Mouse (Mus musculus): ENCODE results near the gene Plekhg5. TPM values are rescaled to one million over a fixed set of nuclear protein-coding genes. Genes with fewer than 3 reads are reported as not detected.

Plekhg5 gene
- polyA plus RNA-seq, 1 experiment from 2014 or later: 10.8 TPM

DNA sequence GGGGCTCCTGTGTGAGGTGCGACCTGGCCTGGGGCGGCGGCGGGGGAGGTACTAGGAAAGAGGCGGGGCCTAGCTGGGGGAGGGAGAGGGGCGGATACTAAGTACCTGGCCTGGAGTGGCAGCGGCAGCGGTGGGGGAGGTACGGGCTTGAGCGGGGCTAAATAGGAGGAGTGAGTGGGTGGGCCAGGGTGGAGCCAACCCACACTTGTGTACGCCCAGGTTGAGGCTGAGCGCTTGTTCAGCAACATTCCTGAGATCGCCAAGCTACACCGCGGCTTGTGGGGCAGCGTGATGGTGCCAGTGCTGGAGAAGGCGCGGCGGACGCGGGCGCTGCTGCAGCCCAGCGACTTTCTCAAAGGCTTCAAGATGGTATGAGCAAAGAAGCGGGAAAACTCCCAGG is 35.2 kb downstream of the Plekhg5 start:
- Histone ChIP-seq H3K36me3 (replicated peaks) (peaks cover 19% of the 10 kb centered on the region), H3K4me2 (peak overlapping the region; percentile 77), H3K9ac (peak overlapping the region; percentile 45), H3K4me1 (peaks cover 18% of the 10 kb centered on the region), H3K4me3 (replicated peaks) (peak overlapping the region; percentile 39), H3K27ac (no peak overlapping the region), H3K9me3 (no peaks in the 10 kb centered on the region), H3K27me3 (peaks cover 19% of the 10 kb centered on the region)
- peak; percentile 68 for ATAC-seq (ENCODE audit: low FRiP score)
- WGBS: under 1% methylated on average over 24 of the region's 24 CpGs

DNA sequence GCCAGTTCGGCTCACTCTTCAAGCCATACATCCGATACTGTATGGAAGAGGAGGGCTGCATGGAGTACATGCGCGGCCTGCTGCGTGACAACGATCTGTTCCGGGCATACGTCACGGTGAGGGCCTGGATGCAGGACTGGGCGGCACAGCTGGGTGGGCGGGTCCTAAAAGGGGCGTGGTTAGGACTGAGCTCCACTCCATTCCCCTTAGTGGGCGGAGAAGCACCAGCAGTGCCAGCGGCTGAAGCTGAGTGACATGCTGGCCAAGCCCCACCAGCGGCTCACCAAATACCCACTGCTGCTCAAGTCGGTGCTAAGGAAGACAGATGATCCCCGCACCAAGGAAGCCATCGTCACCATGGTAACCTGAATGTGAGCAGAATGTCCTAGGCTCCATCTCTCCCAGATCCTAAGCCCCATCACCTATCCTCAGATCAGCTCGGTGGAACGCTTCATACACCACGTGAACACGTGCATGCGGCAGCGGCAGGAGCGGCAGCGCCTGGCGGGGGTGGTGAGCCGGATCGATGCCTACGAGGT is 35.7 kb downstream of the Plekhg5 start:
- Histone ChIP-seq H3K9ac (peak overlapping the region; percentile 45), H3K4me1 (peaks cover 18% of the 10 kb centered on the region), H3K4me3 (replicated peaks) (peak overlapping the region; percentile 39), H3K27me3 (peaks cover 19% of the 10 kb centered on the region), H3K9me3 (no peaks in the 10 kb centered on the region), H3K27ac (no peak overlapping the region), H3K4me2 (peak overlapping the region; percentile 77), H3K36me3 (replicated peaks) (peaks cover 19% of the 10 kb centered on the region)
- 5% methylated on average over 30 of the region's 30 CpGs for WGBS
- peak; percentile 96 for ATAC-seq (ENCODE audit: low FRiP score)

DNA sequence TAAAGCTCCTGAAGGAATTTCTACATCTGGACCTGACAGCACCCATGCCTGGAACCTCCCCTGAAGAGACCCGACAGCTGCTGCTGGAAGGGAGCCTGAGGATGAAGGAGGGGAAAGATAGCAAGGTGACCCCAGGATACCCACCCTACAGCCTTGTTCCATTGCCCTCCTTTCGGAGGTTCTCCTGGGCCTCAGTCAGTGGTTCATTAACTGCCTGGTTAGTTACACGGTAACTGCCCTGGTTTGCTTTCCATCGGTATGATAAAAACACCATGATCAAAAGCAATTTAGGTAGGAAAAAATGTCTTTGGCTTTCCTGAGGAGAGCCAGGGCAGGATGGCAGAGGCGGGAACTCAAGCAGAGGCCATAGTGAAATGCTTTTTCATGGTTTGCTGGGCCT is 36.4 kb downstream of the Plekhg5 start:
- Histone ChIP-seq H3K4me3 (replicated peaks) (no peak overlapping the region), H3K4me1 (peaks cover 18% of the 10 kb centered on the region), H3K9ac (peak overlapping the region; percentile 45; the same call in 1 of the 2 replicates), H3K9me3 (no peaks in the 10 kb centered on the region), H3K27me3 (peaks cover 23% of the 10 kb centered on the region), H3K36me3 (replicated peaks) (peaks cover 21% of the 10 kb centered on the region), H3K4me2 (peak overlapping the region; percentile 77; the same call in 1 of the 2 replicates), H3K27ac (no peak overlapping the region)
- ATAC-seq (ENCODE audit: low FRiP score): no peak
- 89% methylated on average over 5 of the region's 5 CpGs for WGBS

DNA sequence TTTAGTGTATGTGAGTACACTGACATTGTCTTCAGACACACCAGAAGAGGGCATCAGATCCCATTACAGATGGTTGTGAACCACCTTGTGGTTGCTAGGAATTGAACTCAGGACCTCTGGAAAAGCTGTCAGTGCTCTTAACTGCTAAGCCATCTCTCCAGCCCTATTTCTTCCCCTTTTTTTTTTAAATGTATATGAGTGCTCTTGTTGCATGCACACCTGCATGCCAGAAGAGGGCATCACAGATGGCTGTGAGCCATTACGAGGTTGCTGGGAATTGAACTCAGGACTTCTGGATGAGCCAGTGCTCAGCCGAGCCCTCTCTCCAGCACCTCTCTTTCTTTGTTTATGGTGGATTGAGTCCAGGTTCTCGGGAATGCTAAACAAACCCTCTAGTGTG is 37.2 kb downstream of the Plekhg5 start:
- H3K36me3 ChIP-seq (replicated peaks): peaks cover 20% of the 10 kb centered on the region
- no peak overlapping the region for H3K4me2 ChIP-seq
- WGBS: 87% methylated on average over 3 of the region's 3 CpGs
- H3K27ac ChIP-seq: no peak overlapping the region
- H3K9me3 ChIP-seq: no peaks in the 10 kb centered on the region
- H3K4me3 ChIP-seq (replicated peaks): no peak overlapping the region
- H3K27me3 ChIP-seq: peaks cover 31% of the 10 kb centered on the region
- H3K4me1 ChIP-seq: peaks cover 18% of the 10 kb centered on the region
- no peak for ATAC-seq (ENCODE audit: low FRiP score)
- no peak overlapping the region for H3K9ac ChIP-seq

DNA sequence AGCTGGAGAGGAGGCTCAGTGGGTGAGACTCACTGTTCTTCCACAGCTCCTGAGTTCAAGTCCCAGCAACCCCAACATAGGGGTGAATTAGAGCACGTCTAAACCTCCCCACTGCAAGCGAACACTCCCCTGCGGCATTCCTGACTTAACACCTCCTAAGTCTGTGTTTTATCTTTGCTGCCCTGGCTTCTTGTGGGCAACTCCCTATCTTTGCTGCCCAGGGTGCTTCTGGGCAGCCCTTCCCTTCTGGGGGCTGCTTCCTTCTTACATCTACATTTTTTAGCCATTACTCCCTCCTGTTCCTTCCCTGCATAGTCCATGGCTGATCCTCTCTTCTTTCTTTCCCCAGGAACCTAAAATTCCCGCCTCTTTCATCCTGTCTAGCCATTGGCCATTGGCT is 38.4 kb downstream of the Plekhg5 start:
- Histone ChIP-seq H3K9ac (no peak overlapping the region), H3K36me3 (replicated peaks) (peaks cover 20% of the 10 kb centered on the region), H3K4me2 (no peak overlapping the region), H3K4me3 (replicated peaks) (no peak overlapping the region), H3K4me1 (peaks cover 19% of the 10 kb centered on the region), H3K9me3 (no peaks in the 10 kb centered on the region), H3K27ac (no peak overlapping the region), H3K27me3 (peaks cover 43% of the 10 kb centered on the region)
- ATAC-seq (ENCODE audit: low FRiP score): no peak
- WGBS: 83% methylated on average over 4 of the region's 4 CpGs

GRCm38 (mm10) chr4:152112329-152112728 is 40.0 kb downstream of the Plekhg5 start:
- Histone ChIP-seq H3K36me3 (replicated peaks) (peaks cover 14% of the 10 kb centered on the region), H3K4me1 (peaks cover 23% of the 10 kb centered on the region), H3K27ac (no peak overlapping the region), H3K4me3 (replicated peaks) (no peak overlapping the region), H3K9me3 (no peaks in the 10 kb centered on the region), H3K9ac (no peak overlapping the region), H3K4me2 (no peak overlapping the region), H3K27me3 (peaks cover 52% of the 10 kb centered on the region)
- 79% methylated on average over 9 of the region's 9 CpGs for WGBS
- no peak for ATAC-seq (ENCODE audit: low FRiP score)

- Histone ChIP-seq H3K27me3 (peaks cover 59% of the 10 kb centered on the region), H3K27ac (no peak overlapping the region), H3K9ac (no peak overlapping the region), H3K4me3 (replicated peaks) (no peak overlapping the region), H3K4me2 (no peak overlapping the region), H3K4me1 (peaks cover 9% of the 10 kb centered on the region), H3K36me3 (replicated peaks) (peaks cover 14% of the 10 kb centered on the region), H3K9me3 (no peaks in the 10 kb centered on the region)
- 57% methylated on average over 16 of the region's 16 CpGs for WGBS
- ATAC-seq (ENCODE audit: low FRiP score): no peak
Observed at GRCm38 (mm10) chr4:152114080-152114479, 41.8 kb downstream of the Plekhg5 start.

DNA sequence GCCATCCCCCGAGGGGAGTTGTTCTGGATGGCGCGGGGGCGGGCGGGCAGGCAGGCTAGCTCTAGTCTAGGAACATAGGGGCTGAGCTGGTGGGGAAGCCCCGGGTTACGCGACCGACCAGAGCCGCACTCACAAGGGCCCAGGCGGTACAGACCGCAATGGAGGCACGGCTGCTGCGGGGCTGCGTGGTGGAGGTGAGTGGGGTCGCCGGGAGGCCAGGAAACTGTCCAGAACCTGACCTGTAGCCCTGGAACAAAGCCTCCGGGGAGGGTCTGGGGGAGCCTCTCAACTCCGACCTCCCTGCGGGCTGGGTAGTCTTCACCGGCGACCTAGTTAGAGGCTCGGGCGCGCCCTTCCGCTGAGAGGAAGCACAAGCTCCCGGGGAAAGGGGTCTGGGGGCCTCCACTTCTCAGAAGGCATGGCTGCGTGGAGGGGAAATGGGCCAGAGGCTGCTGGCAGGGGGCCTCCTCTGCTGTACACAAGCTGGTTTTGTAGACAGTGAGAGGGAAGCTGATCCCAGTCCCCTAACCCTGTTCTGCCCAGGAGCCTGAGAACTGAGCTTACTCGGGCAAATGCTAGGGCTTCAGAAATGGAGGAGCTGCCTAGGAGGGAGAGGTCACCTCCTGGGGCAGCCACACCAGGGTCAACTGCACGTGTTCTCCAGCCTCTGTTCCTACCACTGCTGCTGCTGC is 43.8 kb downstream of the Plekhg5 start, which contains the start of gene Tnfrsf25:
TSS of gene Tnfrsf25 (plus strand) at position 14 of the 692 bp plus-strand sequence.
- H3K9ac ChIP-seq: peak within 1 kb of the TSS; percentile 13; the same call in 1 of the 2 replicates
- peak within 1 kb of the TSS; percentile 24 for H3K4me2 ChIP-seq
- under 1% methylated on average over 30 of the region's 30 CpGs for WGBS

GRCm38 (mm10) chr4:152117538-152117937 is 45.2 kb downstream of the Plekhg5 start:
- Histone ChIP-seq H3K27me3 (peaks cover 92% of the 10 kb centered on the region), H3K4me1 (peaks cover 27% of the 10 kb centered on the region), H3K9me3 (no peaks in the 10 kb centered on the region), H3K4me2 (no peak overlapping the region), H3K9ac (no peak overlapping the region), H3K4me3 (replicated peaks) (no peak overlapping the region), H3K27ac (no peak overlapping the region), H3K36me3 (replicated peaks) (peaks cover 8% of the 10 kb centered on the region; the same call in 1 of the 2 replicates)
- ATAC-seq (ENCODE audit: low FRiP score): no peak
- 70% methylated on average over 9 of the region's 9 CpGs for WGBS

More for the DNA sequence above, 43.8 kb downstream of the Plekhg5 start, which contains the start of gene Tnfrsf25:
- ATAC-seq (ENCODE audit: low FRiP score): no peak
- no peaks in the 10 kb centered on the region for H3K9me3 ChIP-seq
- H3K4me1 ChIP-seq: peaks cover 25% of the 10 kb centered on the region
- no peak within 1 kb of the TSS for H3K27ac ChIP-seq
- H3K27me3 ChIP-seq: peaks cover 78% of the 10 kb centered on the region
- peak within 1 kb of the TSS; percentile 11; the same call in 1 of the 2 replicates for H3K4me3 ChIP-seq (replicated peaks)
- H3K36me3 ChIP-seq (replicated peaks): peaks cover 14% of the 10 kb centered on the region

- peaks cover 27% of the 10 kb centered on the region for H3K4me1 ChIP-seq
- no peak for ATAC-seq (ENCODE audit: low FRiP score)
- 2% methylated on average over 39 of the region's 39 CpGs for WGBS
- no peak overlapping the region for H3K27ac ChIP-seq
- H3K27me3 ChIP-seq: peaks cover 100% of the 10 kb centered on the region
- no peaks in the 10 kb centered on the region for H3K9me3 ChIP-seq
- H3K36me3 ChIP-seq (replicated peaks): no peaks in the 10 kb centered on the region; the same call in 1 of the 2 replicates
- no peak overlapping the region for H3K9ac ChIP-seq
- H3K4me2 ChIP-seq: peak overlapping the region; percentile 26; the same call in 1 of the 2 replicates
- H3K4me3 ChIP-seq (replicated peaks): peak overlapping the region; percentile 7
Observed at GRCm38 (mm10) chr4:152119396-152120292, 47.3 kb downstream of the Plekhg5 start.

DNA sequence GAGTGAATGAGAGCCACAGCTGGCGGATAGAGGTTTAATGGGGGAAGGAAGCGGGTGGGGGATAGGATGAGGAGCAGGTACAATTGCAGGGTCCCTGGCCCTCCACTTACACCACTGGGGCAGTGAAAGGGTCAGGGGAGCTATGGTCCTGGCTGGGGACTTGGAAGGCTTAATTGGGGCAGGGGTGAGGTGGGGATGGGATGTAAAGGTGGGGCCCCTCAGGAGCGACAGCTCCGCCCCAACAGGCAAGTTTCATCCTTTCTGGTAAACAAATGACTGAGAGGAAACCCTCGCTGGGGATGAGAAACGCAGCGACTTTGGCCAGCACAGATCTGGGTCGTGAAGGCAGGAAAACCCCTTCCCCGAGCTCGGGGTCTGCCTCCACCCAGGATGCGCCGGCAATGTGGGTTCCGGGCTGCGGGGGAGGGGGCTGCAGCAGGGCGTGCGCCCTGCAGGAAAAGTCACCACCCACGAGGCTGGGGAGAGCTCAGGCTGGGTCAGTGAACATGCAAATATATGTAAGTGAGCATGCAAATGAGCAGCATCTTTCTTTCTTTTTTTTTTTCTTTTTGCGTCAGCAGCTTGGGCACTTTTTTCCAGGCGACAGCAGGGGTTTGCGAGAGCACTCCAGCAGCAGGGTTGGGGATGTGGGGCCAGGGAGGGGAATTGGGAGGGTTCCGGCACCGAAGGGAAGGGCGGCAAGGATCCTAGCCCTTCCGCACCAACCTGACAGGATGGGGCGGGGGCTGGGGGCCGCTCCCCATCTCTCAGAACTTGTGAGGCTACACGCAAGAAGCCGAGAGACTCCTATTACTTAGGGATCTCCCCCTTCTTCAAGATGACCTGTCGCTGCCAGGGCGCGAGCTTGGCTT is 48.2 kb downstream of the Plekhg5 start:
- peaks cover 100% of the 10 kb centered on the region for H3K27me3 ChIP-seq
- H3K4me2 ChIP-seq: peak overlapping the region; percentile 13
- no peaks in the 10 kb centered on the region for H3K9me3 ChIP-seq
- peak overlapping the region; percentile 5; the same call in 1 of the 2 replicates for H3K4me3 ChIP-seq (replicated peaks)
- no peak overlapping the region for H3K27ac ChIP-seq
- H3K4me1 ChIP-seq: peaks cover 28% of the 10 kb centered on the region
- under 1% methylated on average over 31 of the region's 31 CpGs for WGBS
- no peak overlapping the region for H3K9ac ChIP-seq
- H3K36me3 ChIP-seq (replicated peaks): no peaks in the 10 kb centered on the region
- no peak for ATAC-seq (ENCODE audit: low FRiP score)
